Mouse (Mus musculus): ENCODE measurements around the gene Srebf1. TPM values are rescaled to one million over a fixed set of nuclear protein-coding genes. Genes with fewer than 3 reads are reported as not detected.

Srebf1 gene
- total RNA-seq (2021): 10 to 100 TPM; 24.2 to 29.1 TPM
- long read RNA-seq, experiment 1, full-length matches to known transcripts: 34 of 54 reads
- long read RNA-seq, experiment 1, partial matches to known transcripts: 7 of 54 reads
- long read RNA-seq, experiment 1, other reads (novel, unspliced or antisense): 13 of 54 reads
- long read RNA-seq, experiment 2, full-length matches to known transcripts: 24 of 33 reads
- long read RNA-seq, experiment 2, partial matches to known transcripts: 4 of 33 reads
- long read RNA-seq, experiment 2, other reads (novel, unspliced or antisense): 5 of 33 reads

GRCm38 (mm10) chr11:60222469-60223236 lies at the start of gene Srebf1:
Gene Srebf1 (minus strand): TSS chr11:60222581.
- DNase-seq: peak; percentile 84

GRCm38 (mm10) chr11:60268563-60268962 lies 46.2 kb upstream of the Srebf1 start:
- DNase-seq: no peak

- no peak for DNase-seq
Observed at GRCm38 (mm10) chr11:60265271-60265985, 43.0 kb upstream of the Srebf1 start.

- no peak for DNase-seq
Observed at GRCm38 (mm10) chr11:60264651-60265050, 42.3 kb upstream of the Srebf1 start.

- no peak for DNase-seq
Observed at GRCm38 (mm10) chr11:60262396-60262795, 40.0 kb upstream of the Srebf1 start.

- no peak for DNase-seq
Observed at GRCm38 (mm10) chr11:60260743-60261142, 38.4 kb upstream of the Srebf1 start.

- DNase-seq: no peak
Observed at GRCm38 (mm10) chr11:60257696-60258095, 35.3 kb upstream of the Srebf1 start.

- no peak for DNase-seq
Observed at GRCm38 (mm10) chr11:60256713-60257112, 34.3 kb upstream of the Srebf1 start.

GRCm38 (mm10) chr11:60256176-60256681 lies 33.8 kb upstream of the Srebf1 start:
- DNase-seq: no peak

GRCm38 (mm10) chr11:60255639-60256038 lies 33.3 kb upstream of the Srebf1 start:
- no peak for DNase-seq

- no peak for DNase-seq
Observed at GRCm38 (mm10) chr11:60255181-60255580, 32.8 kb upstream of the Srebf1 start.

GRCm38 (mm10) chr11:60254308-60254707 lies 31.9 kb upstream of the Srebf1 start:
- no peak for DNase-seq

GRCm38 (mm10) chr11:60253546-60253945 lies 31.2 kb upstream of the Srebf1 start:
- no peak for DNase-seq

GRCm38 (mm10) chr11:60250971-60251643 lies 28.7 kb upstream of the Srebf1 start:
- DNase-seq: peak; percentile 43

- DNase-seq: no peak
Observed at GRCm38 (mm10) chr11:60249885-60250284, 27.5 kb upstream of the Srebf1 start.

GRCm38 (mm10) chr11:60248596-60249404 lies 26.4 kb upstream of the Srebf1 start:
- DNase-seq: no peak

GRCm38 (mm10) chr11:60247753-60248550 lies 25.6 kb upstream of the Srebf1 start:
- no peak for DNase-seq

GRCm38 (mm10) chr11:60246077-60246476 lies 23.7 kb upstream of the Srebf1 start:
- no peak for DNase-seq

- no peak for DNase-seq
Observed at GRCm38 (mm10) chr11:60244503-60245143, 22.2 kb upstream of the Srebf1 start.

GRCm38 (mm10) chr11:60240509-60240908 lies 18.1 kb upstream of the Srebf1 start:
- no peak for DNase-seq

Data from gastrocnemius, postnatal 10 days (tissue).